Mouse (Mus musculus): ENCODE measurements around the gene Ggct.
A peak's percentile ranks its signal among the peaks of the same experiment; 100 is the strongest.

The Ggct gene

GRCm38 (mm10) chr6:54992734-54993260 is at the start of gene Ggct:
TSS of gene Ggct (minus strand) at chr6:54992950.
- DNase-seq (ENCODE audit: low read depth) = peak; percentile 91

GRCm38 (mm10) chr6:55040031-55040430 is 47.3 kb upstream of the Ggct start:
- DNase-seq (ENCODE audit: low read depth) = no peak

- DNase-seq (ENCODE audit: low read depth) = no peak
These were observed 46.7 kb upstream of the Ggct start for GRCm38 (mm10) chr6:55039446-55039783.

GRCm38 (mm10) chr6:55038671-55039445 is 46.1 kb upstream of the Ggct start:
- DNase-seq (ENCODE audit: low read depth) = no peak

DNA sequence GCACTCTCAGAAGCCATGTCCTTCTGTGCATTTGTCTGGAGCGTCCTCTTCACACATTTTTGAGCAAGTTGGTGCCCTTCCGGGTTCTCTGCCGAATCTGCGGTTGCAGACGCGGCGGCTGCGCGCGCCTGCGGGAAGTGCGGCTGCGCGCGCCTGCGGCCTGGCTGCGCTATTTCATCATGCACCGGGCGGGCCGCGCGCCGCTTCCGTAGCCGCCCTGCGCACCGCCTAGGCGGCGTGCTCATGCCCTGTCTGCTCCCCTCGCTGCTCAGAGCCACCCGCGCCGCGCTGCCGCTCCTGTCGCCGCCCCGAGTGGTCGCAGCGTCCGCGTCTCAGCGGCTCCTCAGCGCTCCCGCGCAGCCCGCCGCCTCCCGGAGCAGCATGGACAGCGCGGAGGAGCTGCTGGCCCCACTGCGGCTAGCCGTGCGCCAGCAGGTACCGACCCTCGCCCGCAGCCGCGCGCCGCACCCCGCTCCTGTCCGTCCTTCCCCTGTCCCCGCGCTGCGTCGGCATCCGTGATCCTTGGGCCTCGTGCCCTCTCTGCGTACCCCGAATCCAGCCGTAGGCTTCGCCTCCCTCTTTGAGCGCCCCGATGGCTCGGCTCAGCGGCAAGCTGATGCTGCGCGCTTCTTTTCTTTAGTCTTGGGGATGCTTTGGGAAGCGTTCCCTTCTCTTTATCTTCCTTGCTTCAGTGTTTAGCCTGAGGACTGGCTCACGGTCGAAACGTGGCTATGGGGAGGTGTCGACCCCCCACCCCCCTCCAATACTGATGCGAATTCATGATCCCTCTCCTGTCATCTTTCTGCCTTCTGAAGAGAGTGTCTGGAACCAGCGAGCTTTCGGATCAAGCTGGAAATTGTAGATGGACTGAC is 45.3 kb upstream of the Ggct start, which contains the start of gene Gars:
Gene Gars (plus strand): TSS at position 209 of the 872 bp plus-strand sequence.
- DNase-seq (ENCODE audit: low read depth) = peak; percentile 67

- DNase-seq (ENCODE audit: low read depth) = no peak
These were observed 44.0 kb upstream of the Ggct start for GRCm38 (mm10) chr6:55036731-55037130.

GRCm38 (mm10) chr6:55027642-55028041 is 34.9 kb upstream of the Ggct start:
- DNase-seq (ENCODE audit: low read depth) = no peak

GRCm38 (mm10) chr6:55021806-55022205 is 29.1 kb upstream of the Ggct start:
- DNase-seq (ENCODE audit: low read depth) = no peak

DNA sequence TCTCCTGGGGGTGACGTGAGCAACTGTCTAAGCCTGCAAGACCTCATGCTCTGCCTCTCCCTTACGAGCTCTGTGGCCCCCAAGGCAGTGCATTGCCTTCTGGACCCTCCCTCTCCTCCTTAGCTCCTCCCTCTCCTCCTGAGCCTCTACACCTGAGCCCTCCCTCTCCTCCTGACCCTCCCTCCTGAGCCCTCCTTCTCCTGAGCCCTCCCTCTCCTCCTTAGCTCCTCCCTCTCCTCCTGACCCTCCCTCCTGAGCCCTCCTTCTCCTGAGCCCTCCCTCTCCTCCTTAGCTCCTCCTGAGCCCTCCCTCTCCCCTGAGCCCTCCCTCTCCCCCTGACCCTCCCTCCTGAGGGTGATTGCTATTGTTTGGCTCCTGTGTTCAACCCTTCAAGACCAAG is 25.7 kb upstream of the Ggct start:
- DNase-seq (ENCODE audit: low read depth) = no peak

DNA sequence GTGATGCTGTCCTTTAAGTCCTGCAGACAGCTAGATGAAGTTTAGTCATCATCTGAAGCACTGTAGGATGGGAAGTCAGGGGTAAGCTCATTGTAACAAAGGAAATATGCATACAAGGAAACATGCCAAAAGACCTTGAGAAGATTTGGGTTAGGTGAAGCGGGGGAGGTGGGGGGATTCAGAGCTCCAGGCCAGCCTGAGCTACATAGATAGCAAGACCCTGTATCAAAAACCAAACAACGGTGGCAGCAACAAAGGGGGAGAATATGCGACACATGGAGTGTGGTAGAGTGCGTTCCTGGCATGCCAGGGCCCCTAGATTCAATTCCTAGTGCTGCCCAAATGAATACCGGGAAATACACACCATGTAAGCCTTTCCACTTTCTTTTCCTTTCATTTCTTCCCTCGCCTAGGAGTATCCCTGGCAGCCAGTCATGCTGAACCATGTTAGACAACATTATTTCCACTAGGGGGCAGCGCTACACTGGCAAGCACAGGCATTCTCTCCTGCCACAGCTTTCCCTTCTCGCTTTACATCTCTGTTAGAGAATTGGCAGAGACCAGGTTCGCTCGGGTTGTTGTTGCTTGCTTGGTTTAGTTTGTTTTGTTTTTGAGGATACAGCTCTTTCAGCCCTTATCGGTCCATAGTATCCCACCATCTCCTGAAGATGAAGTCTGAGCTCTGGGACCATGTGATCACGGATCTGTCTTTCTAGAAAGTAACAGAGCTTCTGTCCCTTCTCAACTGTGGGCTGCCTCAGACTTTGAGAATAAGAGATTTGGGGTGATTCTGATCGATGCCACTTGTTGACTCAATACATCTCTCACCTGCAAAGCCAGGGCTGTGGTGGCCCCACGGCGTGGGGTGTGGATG is 24.2 kb upstream of the Ggct start:
- peak; percentile 63 for DNase-seq (ENCODE audit: low read depth)

- DNase-seq (ENCODE audit: low read depth) = no peak
These were observed 23.5 kb upstream of the Ggct start for GRCm38 (mm10) chr6:55016236-55016635.

DNA sequence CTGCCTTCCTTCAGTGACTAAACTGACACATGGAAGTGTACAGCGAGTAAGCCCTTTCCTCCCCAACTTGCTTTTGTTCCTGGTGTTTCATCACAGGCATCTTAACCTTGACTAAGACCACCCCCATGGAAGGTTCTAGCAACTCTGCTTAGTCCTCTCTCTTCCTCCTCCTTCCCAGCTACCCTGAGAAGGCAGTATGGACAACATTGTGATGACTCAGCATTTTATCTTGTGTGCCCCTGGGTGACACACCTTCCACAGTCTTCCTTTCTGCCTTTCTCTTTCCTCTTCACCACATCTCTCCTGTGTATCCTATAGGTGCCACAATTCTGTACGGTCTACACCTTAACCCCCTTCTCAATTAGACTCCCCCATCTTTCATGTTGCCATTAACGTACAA is 21.4 kb upstream of the Ggct start:
- DNase-seq (ENCODE audit: low read depth) = no peak

DNA sequence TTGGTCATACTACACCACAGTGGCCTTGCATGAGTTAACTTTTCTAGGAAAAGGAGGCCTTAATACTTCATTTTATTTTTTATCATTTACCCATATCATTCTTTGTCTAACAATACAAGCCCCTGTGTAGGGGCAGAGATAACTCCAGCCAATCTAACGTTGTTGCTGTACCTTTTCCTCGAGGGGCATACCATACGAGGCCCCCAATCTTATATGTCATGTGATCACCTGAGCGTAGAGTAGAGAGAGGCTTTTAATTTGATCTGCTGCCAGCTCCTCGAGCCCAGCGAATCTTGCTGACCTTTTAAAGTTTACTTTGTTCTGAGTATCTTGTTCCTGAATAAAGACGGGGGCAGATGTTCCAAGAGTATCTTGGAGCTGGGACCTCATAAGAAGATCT is 19.8 kb upstream of the Ggct start:
- no peak for DNase-seq (ENCODE audit: low read depth)

DNA sequence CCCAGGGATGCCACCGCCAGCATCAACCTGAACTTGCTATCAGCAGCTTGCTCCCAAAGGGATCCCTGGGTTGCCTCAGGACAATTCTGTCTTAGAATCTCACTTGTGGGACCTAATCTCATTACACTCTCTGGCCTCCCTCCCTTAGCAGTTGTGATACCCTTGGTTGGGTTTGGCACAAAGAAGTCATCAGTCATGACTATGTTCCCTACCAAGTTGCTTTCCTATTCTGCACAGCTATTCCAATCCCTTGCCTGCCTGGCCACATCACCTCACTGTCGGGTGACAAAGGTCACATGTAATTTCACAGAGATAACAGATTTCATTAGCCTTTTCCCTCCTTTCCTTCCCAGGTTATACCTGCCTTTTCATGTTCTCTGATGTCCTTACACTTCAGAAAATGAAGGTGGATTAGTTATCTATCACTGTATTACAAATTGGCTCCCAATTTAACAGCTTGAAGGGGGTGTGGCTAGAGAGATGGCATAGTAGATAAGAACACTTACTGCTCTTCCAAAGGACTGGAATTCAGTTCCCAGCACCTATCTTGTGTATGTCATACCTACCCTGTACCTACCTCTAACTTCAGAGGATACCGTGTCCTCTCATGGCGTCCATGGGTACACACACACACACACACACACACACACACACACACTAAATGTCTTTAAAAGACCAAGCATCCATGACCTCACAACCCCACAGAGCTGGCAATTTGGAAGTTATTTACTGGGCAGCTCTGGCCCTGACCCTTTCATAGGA is 17.8 kb upstream of the Ggct start:
- DNase-seq (ENCODE audit: low read depth) = no peak

- no peak for DNase-seq (ENCODE audit: low read depth)
These were observed 16.9 kb upstream of the Ggct start for GRCm38 (mm10) chr6:55009391-55010230.

DNA sequence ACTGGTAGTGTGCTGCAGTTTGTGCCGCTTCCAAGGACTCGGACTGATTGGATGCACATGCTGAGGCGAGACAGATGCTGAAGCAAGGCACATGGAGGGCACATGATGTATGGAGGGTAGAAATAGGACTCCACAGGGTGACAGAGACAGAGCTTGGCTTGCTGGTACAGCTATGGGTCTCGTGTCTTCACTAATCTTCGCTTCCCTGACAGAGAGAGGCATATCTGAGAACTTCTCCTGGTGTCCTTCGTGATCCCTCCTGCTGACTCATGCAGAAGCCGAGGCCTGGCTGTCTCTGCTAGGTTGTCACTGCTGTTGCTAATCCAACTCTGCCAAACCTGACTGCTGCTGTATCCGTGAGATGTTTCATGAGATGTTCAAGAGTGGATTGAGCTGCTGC is 15.7 kb upstream of the Ggct start:
- no peak for DNase-seq (ENCODE audit: low read depth)

GRCm38 (mm10) chr6:55003559-55003958 is 10.8 kb upstream of the Ggct start:
- DNase-seq (ENCODE audit: low read depth) = no peak

- DNase-seq (ENCODE audit: low read depth) = no peak
These were observed 9.7 kb upstream of the Ggct start for GRCm38 (mm10) chr6:55002438-55002837.

- no peak for DNase-seq (ENCODE audit: low read depth)
These were observed 8.6 kb upstream of the Ggct start for GRCm38 (mm10) chr6:55001320-55001719.

GRCm38 (mm10) chr6:54997726-54998125 is 5.0 kb upstream of the Ggct start:
- no peak for DNase-seq (ENCODE audit: low read depth)

Measured in c-Kit-positive CD71-positive TER-119-negative erythroid progenitor cells, embryonic 14.5 days (primary cell).